Mouse (Mus musculus) heart, embryonic 16.5 days (tissue): Measurements from ENCODE around the gene Itga4. TPM values are rescaled to one million over a fixed set of nuclear protein-coding genes. Genes with fewer than 3 reads are reported as not detected.

Experiments used
- polyA plus RNA-seq: library from polyadenylated mRNA; unstranded; fragments of >200 nt; fragmentation: Nextera tagmentation; extraction: Ambion mirVana; gene quantifications from 2 replicates; pipeline ENCODE4 v1.2.1, GENCODE M21; 2015

Itga4 gene
- polyA plus RNA-seq, 1 experiment from 2014 or later: 7.5 TPM

Other genes starting within 250 kb of the Itga4 start
- gene Neurod1, start 201.3 kb downstream of the Itga4 start, polyA plus RNA-seq: not detected in 2 replicates
- gene Cerkl, start 201.4 kb downstream of the Itga4 start, polyA plus RNA-seq: 0.42 and 1.7 TPM in 2 replicates